Mouse (Mus musculus) embryonic facial prominence, embryonic 14.5 days (tissue): ENCODE results near the gene Gns. TPM values are rescaled to one million over a fixed set of nuclear protein-coding genes. Genes with fewer than 3 reads are reported as not detected.

Source experiments
- ATAC-seq: fragments of 200-750 bp; cut with Nextera tagmentation; 2 replicates; pipeline ENCODE4 v1.8.0; 2017; ENCODE audit warnings: low read depth, moderate number of reproducible peaks, moderate TSS enrichment
- DNase-seq: peaks from one replicate; pipeline ENCODE4 v3.0.0-alpha.2; 2015; ENCODE audit warnings: low spot score
- H3K27ac ChIP-seq: fragments of 300-500 bp; sonication (generic); replicated peaks from 2 replicates; pipeline ENCODE4 v1.5.1; 2014; ENCODE audit warnings: low read depth, mild to moderate bottlenecking, low read length, moderate library complexity
- H3K27me3 ChIP-seq: fragments of 300-500 bp; sonication (generic); replicated peaks from 2 replicates; pipeline ENCODE4 v1.6.1; 2014; ENCODE audit warnings: low read length; ENCODE audit not compliant: control insufficient read depth, insufficient read depth
- H3K36me3 ChIP-seq: fragments of 300-500 bp; sonication (generic); 2 replicates; pipeline ENCODE4 v1.6.1; 2014; ENCODE audit warnings: low read length, mixed read lengths; ENCODE audit not compliant: control insufficient read depth, insufficient read depth
- H3K4me1 ChIP-seq: fragments of 300-500 bp; sonication (generic); 2 replicates; pipeline ENCODE4 v1.6.1; 2014; ENCODE audit warnings: antibody characterized with exemption, low read length; ENCODE audit not compliant: control insufficient read depth, insufficient read depth
- H3K4me2 ChIP-seq: fragments of 300-500 bp; sonication (generic); 2 replicates; pipeline ENCODE4 v1.6.1; 2014; ENCODE audit warnings: low read depth, mild to moderate bottlenecking, low read length, moderate library complexity, mixed read lengths
- H3K4me3 ChIP-seq: fragments of 300-500 bp; sonication (generic); 2 replicates; pipeline ENCODE4 v1.5.1; 2014; ENCODE audit warnings: low read depth, mild to moderate bottlenecking, low read length
- H3K9ac ChIP-seq: fragments of 300-500 bp; sonication (generic); 2 replicates; pipeline ENCODE4 v1.6.1; 2014; ENCODE audit warnings: low read depth, mild to moderate bottlenecking, low read length, moderate library complexity, mixed read lengths
- H3K9me3 ChIP-seq: fragments of 300-500 bp; sonication (generic); 2 replicates; pipeline ENCODE4 v1.6.1; 2016; ENCODE audit warnings: low read length; ENCODE audit not compliant: control insufficient read depth
- WGBS: fragments of 180-500 bp; shearing (Covaris S2); extraction: QIAGEN DNeasy Blood & Tissue Kit; methylation state at CpG from one replicate; pipeline ENCODE4 v1.1.7; 2014; 5-methylcytosine and 5-hydroxymethylcytosine counted together
- polyA plus RNA-seq: library from polyadenylated mRNA; unstranded; fragments of >200 nt; fragmentation: Nextera tagmentation; extraction: Ambion mirVana; gene quantifications from 2 replicates; pipeline ENCODE4 v1.2.1, GENCODE M21; 2014

Gene Gns
- polyA plus RNA-seq, 1 experiment from 2014 or later, result 58.8 TPM

- H3K9me3 ChIP-seq, result no peaks in the 10 kb centered on the region
- WGBS, result 84% methylated on average over 11 of the region's 11 CpGs
- no peak overlapping the region for H3K4me2 ChIP-seq
- H3K9ac ChIP-seq, result no peak overlapping the region
- H3K36me3 ChIP-seq, result peaks cover 1% of the 10 kb centered on the region; the same call in 1 of the 2 replicates
- no peak for DNase-seq
- H3K27ac ChIP-seq, result no peak overlapping the region
- H3K4me1 ChIP-seq, result peaks cover 18% of the 10 kb centered on the region
- ATAC-seq, result no peak
- H3K27me3 ChIP-seq, result no peaks in the 10 kb centered on the region
- H3K4me3 ChIP-seq, result no peak overlapping the region
Observed at GRCm38 (mm10) chr10:121421657-121422290, 56.9 kb downstream of the Gns start.

DNA sequence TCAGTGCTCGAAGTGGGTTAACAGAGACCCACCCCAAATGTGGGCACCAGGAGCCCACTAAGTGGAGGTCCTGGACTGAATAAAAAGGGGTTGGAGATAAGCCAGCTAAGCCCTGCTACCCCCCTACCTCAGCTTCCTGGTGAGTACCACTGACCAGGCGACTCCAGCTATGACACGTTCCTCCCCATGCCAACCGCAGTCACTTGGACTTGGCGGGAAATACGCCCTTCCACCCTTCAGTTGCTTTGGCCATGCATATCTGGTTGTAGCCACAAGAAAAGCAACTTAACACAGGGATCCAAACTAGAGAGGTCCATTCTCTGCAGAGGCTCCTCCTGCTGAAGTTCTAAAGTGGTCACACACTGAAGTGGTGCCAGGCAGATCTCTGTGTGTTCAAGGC, 57.4 kb downstream of the Gns start:
- H3K4me3 ChIP-seq, result no peak overlapping the region
- DNase-seq, result no peak

GRCm38 (mm10) chr10:121423541-121424349, 58.9 kb downstream of the Gns start:
- Histone ChIP-seq H3K36me3 (no peaks in the 10 kb centered on the region; the same call in 1 of the 2 replicates), H3K4me1 (peaks cover 30% of the 10 kb centered on the region), H3K4me3 (no peak overlapping the region), H3K9me3 (no peaks in the 10 kb centered on the region), H3K9ac (no peak overlapping the region), H3K27ac (no peak overlapping the region), H3K4me2 (no peak overlapping the region), H3K27me3 (no peaks in the 10 kb centered on the region)
- no peak for DNase-seq
- WGBS, result 75% methylated on average over 16 of the region's 16 CpGs
- ATAC-seq, result no peak

More for the DNA sequence above, 57.4 kb downstream of the Gns start:
- WGBS, result 85% methylated on average over 6 of the region's 6 CpGs
- Histone ChIP-seq H3K4me1 (peaks cover 18% of the 10 kb centered on the region), H3K9me3 (no peaks in the 10 kb centered on the region), H3K9ac (no peak overlapping the region), H3K27me3 (no peaks in the 10 kb centered on the region), H3K36me3 (no peaks in the 10 kb centered on the region; the same call in 1 of the 2 replicates), H3K27ac (no peak overlapping the region), H3K4me2 (no peak overlapping the region)
- no peak for ATAC-seq

- WGBS, result 85% methylated on average over 3 of the region's 3 CpGs
- Histone ChIP-seq H3K4me3 (no peak overlapping the region), H3K27me3 (no peaks in the 10 kb centered on the region), H3K4me1 (peaks cover 37% of the 10 kb centered on the region), H3K36me3 (no peaks in the 10 kb centered on the region; the same call in 1 of the 2 replicates), H3K9me3 (no peaks in the 10 kb centered on the region), H3K27ac (no peak overlapping the region), H3K4me2 (no peak overlapping the region), H3K9ac (no peak overlapping the region)
- DNase-seq (no peak), ATAC-seq (no peak)
Observed at GRCm38 (mm10) chr10:121424455-121424854, 59.6 kb downstream of the Gns start.

GRCm38 (mm10) chr10:121425079-121425478, 60.2 kb downstream of the Gns start:
- no peak for DNase-seq
- 82% methylated on average over 5 of the region's 5 CpGs for WGBS
- peaks cover 38% of the 10 kb centered on the region for H3K4me1 ChIP-seq

DNA sequence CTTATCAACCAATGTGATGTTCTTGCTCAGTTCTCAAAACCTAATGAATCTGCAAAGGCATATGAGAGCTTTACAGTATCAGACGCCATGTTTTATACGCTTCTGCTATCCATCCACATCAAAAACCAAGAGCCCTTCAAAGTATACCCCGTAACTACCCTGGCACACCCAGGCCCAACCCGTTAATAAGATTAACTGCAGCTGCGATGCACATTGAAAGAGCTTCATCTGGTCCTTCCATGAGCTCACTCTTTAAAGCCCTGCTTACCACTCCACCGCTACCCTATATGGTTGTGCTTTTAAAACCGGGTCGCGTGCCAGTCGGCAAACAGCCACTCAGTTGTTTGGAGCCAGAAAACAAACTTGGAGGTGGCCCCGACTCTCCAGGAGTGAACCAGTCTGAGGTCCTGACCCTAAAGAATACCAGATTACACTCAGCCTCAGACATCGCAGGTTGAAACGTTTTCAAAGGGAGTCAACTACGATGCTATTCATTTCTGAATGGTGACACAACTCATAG, 60.7 kb downstream of the Gns start:
- Histone ChIP-seq H3K9ac (no peak overlapping the region), H3K4me2 (no peak overlapping the region), H3K9me3 (no peaks in the 10 kb centered on the region), H3K36me3 (no peaks in the 10 kb centered on the region; the same call in 1 of the 2 replicates), H3K4me1 (peaks cover 38% of the 10 kb centered on the region), H3K27me3 (no peaks in the 10 kb centered on the region), H3K27ac (0 out of 2 replicates have a peak overlapping the region, but pooled peaks have one; percentile 15), H3K4me3 (no peak overlapping the region)
- DNase-seq (no peak), ATAC-seq (no peak)
- WGBS, result 77% methylated on average over 14 of the region's 14 CpGs

More at GRCm38 (mm10) chr10:121425079-121425478, 60.2 kb downstream of the Gns start:
- Histone ChIP-seq H3K4me3 (no peak overlapping the region), H3K36me3 (no peaks in the 10 kb centered on the region; the same call in 1 of the 2 replicates), H3K27me3 (no peaks in the 10 kb centered on the region), H3K9ac (no peak overlapping the region), H3K4me2 (no peak overlapping the region), H3K9me3 (no peaks in the 10 kb centered on the region), H3K27ac (no peak overlapping the region)
- ATAC-seq, result no peak

DNA sequence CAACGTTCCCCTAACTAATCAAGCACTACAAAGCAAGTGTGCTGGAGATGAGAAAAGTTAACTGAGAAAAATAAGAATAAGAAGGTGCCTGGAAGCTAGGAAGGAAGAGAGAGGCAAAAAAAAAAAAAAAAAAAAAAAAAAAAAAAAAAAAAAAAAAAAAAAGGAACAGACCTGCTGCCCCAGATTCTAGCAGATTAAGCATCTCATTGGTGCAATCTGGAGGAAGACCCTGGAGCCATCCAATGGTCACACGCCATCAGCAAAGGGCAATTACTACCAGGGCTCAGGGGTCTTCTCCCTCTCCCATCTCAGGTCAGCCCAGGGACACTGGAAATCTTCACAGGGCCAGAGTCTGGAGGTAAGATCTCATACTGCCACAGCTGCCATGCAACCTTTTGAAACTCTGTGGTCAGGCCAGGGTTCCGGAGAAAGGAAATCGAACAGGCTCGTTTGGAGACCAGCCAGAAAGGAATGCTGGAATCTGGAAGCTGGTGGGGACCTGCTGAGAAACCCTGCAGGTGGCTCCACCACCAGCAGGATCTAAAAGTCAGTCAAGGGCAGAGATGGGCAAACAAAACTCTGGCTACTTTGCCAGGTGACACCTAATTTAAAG, 61.7 kb downstream of the Gns start:
- H3K4me3 ChIP-seq, result no peak overlapping the region
- no peak for DNase-seq
- H3K27ac ChIP-seq, result no peak overlapping the region
- H3K36me3 ChIP-seq, result no peaks in the 10 kb centered on the region; the same call in 1 of the 2 replicates
- no peak overlapping the region for H3K4me2 ChIP-seq
- H3K4me1 ChIP-seq, result peaks cover 45% of the 10 kb centered on the region
- no peak overlapping the region for H3K9ac ChIP-seq
- no peaks in the 10 kb centered on the region for H3K9me3 ChIP-seq
- H3K27me3 ChIP-seq, result no peaks in the 10 kb centered on the region
- WGBS, result 32% methylated on average over 5 of the region's 5 CpGs
- ATAC-seq, result no peak

- no peak overlapping the region for H3K4me2 ChIP-seq
- H3K4me1 ChIP-seq, result peaks cover 48% of the 10 kb centered on the region
- H3K36me3 ChIP-seq, result no peaks in the 10 kb centered on the region; the same call in 1 of the 2 replicates
- no peak overlapping the region for H3K4me3 ChIP-seq
- no peaks in the 10 kb centered on the region for H3K27me3 ChIP-seq
- no peak overlapping the region for H3K27ac ChIP-seq
- WGBS, result 63% methylated on average over 5 of the region's 5 CpGs
- no peak for ATAC-seq
- H3K9ac ChIP-seq, result no peak overlapping the region
- no peak for DNase-seq
- H3K9me3 ChIP-seq, result no peaks in the 10 kb centered on the region
Observed at GRCm38 (mm10) chr10:121427136-121427535, 62.2 kb downstream of the Gns start.
